Mouse (Mus musculus): ENCODE measurements around the gene Ankrd39.

DNA sequence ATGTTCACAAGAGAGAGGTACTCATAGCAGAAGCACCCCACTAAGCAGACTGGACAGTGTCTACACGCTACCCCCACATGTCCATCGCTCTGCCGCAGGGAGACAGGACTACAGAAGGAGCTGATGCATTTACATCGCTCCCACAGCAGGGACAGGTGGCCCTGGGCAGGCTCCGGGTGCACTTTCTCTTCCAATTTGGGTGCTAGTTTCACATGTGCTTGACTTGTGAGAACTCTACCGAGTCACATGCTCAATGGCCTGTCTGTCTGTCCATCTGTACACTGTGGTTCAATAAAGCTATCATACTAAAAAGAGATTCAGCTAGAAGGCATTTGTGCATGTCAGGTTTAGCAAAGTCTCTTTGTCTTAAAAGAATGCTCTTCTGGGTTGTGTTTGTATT, 40.6 kb upstream of the Ankrd39 start:
- no peak for TF ChIP-seq CTCF (conservative IDR thresholded peaks at IDR 0.05; ENCODE audit: low read length)
- no peak for TF ChIP-seq POU5F1 (IDR thresholded peaks at IDR 0.05; ENCODE audit: borderline replicate concordance, low read length)
- no peak for TF ChIP-seq NANOG (IDR thresholded peaks at IDR 0.05; ENCODE audit: borderline replicate concordance, low read length)
